ENCODE assay signal across 8 mouse cellular contexts in genomic region chr13:54282149-54282860, GRCm38 (mm10).
DNase-seq lines count a peak whose midpoint lies in the region; ATAC-seq lines count a peak whose summit lies in the region.

No protein-coding gene starts in this region.

- DNase-seq in kidney, postnatal 4 days, result peak; percentile 15 to 22
- DNase-seq in kidney, adult 8-10 months, result no peak
- peak; percentile 65 to 71 for DNase-seq in cerebellum, postnatal 36 days
- DNase-seq in hindbrain, embryonic 11.5 days (ENCODE audit: low spot score), result no peak
- DNase-seq in left cerebral cortex, postnatal 14 days (ENCODE audit: low spot score in 2 of 2), result no peak
- no peak for DNase-seq in gastrocnemius, adult 18-20 months (ENCODE audit: low spot score)
- no peak for DNase-seq in left cerebral cortex, adult 8-10 months (ENCODE audit: low spot score in 2 of 2)

- H3K4me1 ChIP-seq in hindbrain, embryonic 11.5 days (replicated peaks; ENCODE audit: control insufficient read depth, insufficient read depth, low read length), result peaks cover 5% of the 10 kb centered on the region; the same call in 1 of the 2 replicates
- H3K4me1 ChIP-seq in midbrain, embryonic 16.5 days (ENCODE audit: control insufficient read depth, insufficient read depth, low read length), result peaks cover 22% of the 10 kb centered on the region

- peak overlapping the region; percentile 32 for H3K4me2 ChIP-seq in hindbrain, embryonic 11.5 days (replicated peaks; ENCODE audit: low read depth, low read length)
- peak overlapping the region; percentile 48 for H3K4me2 ChIP-seq in midbrain, embryonic 16.5 days (ENCODE audit: low read length)

- no peaks in the 10 kb centered on the region for H3K9me3 ChIP-seq in hindbrain, embryonic 11.5 days (ENCODE audit: control insufficient read depth, low read length)
- no peaks in the 10 kb centered on the region for H3K9me3 ChIP-seq in midbrain, embryonic 16.5 days (replicated peaks; ENCODE audit: control insufficient read depth, low read length, poor library complexity, severe bottlenecking)

- ATAC-seq in hindbrain, embryonic 11.5 days (ENCODE audit: low FRiP score), result peak; percentile 45
- peak; percentile 69 for ATAC-seq in midbrain, embryonic 16.5 days

- no peak overlapping the region for H3K4me3 ChIP-seq in hindbrain, embryonic 11.5 days (ENCODE audit: low read depth, low read length)
- no peak overlapping the region for H3K4me3 ChIP-seq in midbrain, embryonic 16.5 days (ENCODE audit: low read depth, low read length)

- peak overlapping the region; percentile 1; the same call in 1 of the 2 replicates for H3K9ac ChIP-seq in hindbrain, embryonic 11.5 days (ENCODE audit: low read depth, low read length)
- H3K9ac ChIP-seq in midbrain, embryonic 16.5 days (ENCODE audit: low read depth, low read length), result peak overlapping the region; percentile 15; the same call in 1 of the 2 replicates

- H3K36me3 ChIP-seq in hindbrain, embryonic 11.5 days (ENCODE audit: control insufficient read depth, insufficient read depth, low read length), result no peaks in the 10 kb centered on the region
- H3K36me3 ChIP-seq in midbrain, embryonic 16.5 days (ENCODE audit: control insufficient read depth, insufficient read depth, low read length), result no peaks in the 10 kb centered on the region

- intact Hi-C loops in left cerebral cortex, postnatal 14 days (cut with DNase I), result no loop called here

- H3K27ac ChIP-seq in hindbrain, embryonic 11.5 days (ENCODE audit: low read depth, low read length), result 0 out of 2 replicates have a peak overlapping the region, but pooled peaks have one; percentile 12
- H3K27ac ChIP-seq in midbrain, embryonic 16.5 days (ENCODE audit: low read length), result peak overlapping the region; percentile 8

- WGBS in hindbrain, embryonic 11.5 days, result 17% methylated on average over 17 of the region's 17 CpGs
- WGBS in midbrain, embryonic 16.5 days, result 19% methylated on average over 17 of the region's 17 CpGs

- H3K27me3 ChIP-seq in hindbrain, embryonic 11.5 days (ENCODE audit: control insufficient read depth, insufficient read depth, low read length), result no peaks in the 10 kb centered on the region; the same call in 1 of the 2 replicates
- no peaks in the 10 kb centered on the region for H3K27me3 ChIP-seq in midbrain, embryonic 16.5 days (ENCODE audit: control insufficient read depth, insufficient read depth, low read depth, low read length)

Comparison
In these comparisons a context has a peak if more than half of its experiments do, and no peak if none do; other contexts are left out.
1. DNase-seq: peak in kidney, postnatal 4 days (2 of 2) and cerebellum, postnatal 36 days (2 of 2); none in kidney, adult 8-10 months (0 of 2), hindbrain, embryonic 11.5 days (single experiment), left cerebral cortex, postnatal 14 days (0 of 2), gastrocnemius, adult 18-20 months (single experiment) and left cerebral cortex, adult 8-10 months (0 of 2).